Mouse (Mus musculus): ENCODE measurements around the gene Oscp1.
A peak's percentile ranks its signal among the peaks of the same experiment; 100 is the strongest.

Oscp1 gene

DNA sequence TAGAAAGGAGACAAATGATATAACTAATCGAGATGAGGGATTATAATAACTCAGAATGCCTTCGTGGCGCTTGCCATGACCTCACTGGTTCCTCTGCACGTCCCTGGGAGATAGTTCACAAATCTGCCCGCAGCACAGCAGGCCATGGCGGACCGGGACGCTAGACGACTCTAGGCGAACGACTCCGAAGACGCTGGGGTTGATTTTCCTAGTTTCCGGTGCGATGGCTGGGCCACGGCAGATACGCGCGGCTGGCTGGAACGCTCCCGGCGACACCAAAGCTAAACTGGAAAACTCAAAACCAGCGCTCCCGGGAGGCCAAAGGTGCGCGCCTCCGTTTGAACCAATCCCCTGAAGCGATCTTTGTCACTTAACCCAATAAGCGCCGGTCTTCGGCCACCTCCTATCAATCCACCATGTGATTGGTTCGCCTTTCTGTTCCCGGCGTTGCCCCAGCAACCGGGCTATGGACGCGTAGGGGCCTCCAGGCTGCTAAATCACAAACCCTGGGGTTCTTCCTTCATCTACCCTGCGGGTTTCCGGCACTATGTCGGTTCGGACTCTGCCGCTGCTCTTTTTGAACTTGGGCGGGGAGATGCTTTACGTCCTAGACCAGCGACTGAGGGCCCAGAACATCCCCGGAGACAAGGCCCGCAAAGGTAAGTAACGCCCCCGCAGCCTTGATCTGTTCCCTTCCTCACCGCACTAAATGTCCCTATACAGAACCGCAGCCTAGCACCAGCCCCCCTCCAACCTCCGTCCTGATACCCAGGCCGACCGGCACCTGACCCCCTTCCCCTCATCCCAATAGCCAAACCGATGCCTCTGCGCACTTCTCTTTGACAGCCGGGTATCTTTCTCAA, at the start of gene Oscp1:
Gene Oscp1 (plus strand): TSS at position 432 of the 863 bp plus-strand sequence.
- peak; percentile 86 to 87 for DNase-seq (ENCODE audit: low spot score in 2 of 2)

DNA sequence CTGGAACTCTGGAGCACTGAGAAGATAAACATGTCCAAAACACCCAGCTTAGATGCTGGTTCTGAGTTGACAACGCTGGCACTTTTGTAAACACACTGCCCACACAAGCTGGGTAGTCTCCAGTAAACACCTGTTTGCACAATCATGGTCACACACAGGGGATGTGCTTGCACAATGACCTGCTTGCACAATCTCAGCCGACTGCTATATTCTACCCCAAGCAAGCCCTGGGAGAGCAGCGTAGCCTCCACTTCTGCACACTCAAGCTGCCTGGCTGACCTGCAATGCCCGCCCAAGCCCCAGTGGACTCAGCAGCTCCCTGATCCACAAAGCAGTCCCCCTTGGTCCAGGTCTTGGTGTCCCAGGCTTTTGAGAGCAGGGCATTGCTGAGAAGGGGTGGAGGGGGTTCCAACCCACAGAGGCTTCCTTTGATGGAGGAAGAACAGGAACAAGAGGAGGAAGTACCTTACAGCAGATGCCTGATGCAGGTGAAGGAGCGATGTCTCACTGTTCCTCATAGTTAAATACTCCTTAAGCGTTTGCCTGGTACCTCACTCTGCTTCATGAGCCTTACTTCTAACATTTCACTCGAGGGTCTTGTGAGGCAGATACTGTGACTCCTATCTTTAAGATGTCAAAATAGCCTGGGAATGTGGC, 40.6 kb upstream of the Oscp1 start:
- no peak for DNase-seq (ENCODE audit: low spot score in 2 of 2)

DNA sequence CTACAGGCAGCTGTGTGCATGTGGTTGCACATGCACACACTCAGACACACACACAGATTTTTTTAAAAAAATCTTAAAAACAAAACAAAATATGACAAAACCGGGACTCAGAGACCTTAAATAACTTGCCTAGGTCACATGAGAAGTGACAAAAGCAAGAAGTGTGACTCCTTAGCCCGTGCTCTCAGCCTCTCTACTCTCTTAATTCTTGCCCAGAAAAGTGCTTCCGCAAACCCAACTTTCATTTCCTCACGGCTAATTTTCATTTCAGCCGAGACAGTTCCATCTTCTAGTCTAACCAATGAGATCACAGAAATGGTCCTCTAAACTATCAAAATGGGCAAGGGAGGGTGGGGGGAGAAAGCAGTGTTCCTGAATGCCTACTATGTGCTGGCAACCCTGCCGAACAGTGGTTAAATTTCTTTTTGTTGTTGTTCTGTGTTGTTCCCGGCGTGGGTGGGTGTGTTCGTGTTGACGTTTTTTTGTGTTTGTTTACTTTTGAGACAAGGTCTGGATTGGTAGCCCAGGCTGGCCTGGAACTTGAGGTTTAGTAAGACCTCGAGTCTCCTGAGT, 39.3 kb upstream of the Oscp1 start:
- DNase-seq (ENCODE audit: low spot score in 2 of 2), result peak in 1 of 2 experiments; percentile 52

DNA sequence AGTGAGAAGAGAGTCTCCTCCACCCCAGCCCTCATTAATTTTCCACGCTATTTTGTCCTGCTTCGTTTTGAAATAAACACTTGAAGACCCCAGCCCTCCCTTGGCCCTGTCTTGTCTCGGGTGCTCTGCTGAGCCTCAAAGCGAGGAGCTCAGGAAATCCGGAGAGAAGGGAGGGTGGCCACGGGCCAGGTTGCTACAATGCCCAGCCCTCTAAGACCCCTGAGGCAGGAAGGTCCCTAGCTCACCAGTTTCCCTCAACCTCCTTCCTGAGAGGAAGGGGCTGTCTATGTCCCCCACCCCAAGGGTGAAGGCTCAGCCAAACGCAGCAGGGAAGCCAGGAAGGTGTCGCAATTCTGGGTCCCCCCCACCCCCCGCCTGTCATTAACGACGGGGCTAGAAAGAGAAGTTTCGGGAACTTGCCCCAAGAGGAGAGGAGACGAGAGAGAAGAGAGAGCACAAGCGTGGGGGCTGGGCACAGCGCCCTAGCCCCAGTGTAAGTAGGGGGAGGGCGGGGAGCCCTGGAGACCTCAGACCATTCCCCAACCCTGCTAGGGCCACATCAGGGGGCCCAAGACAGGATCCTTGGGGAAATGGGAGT, 34.0 kb upstream of the Oscp1 start, which contains the start of gene Csf3r:
Gene Csf3r (plus strand): TSS at position 248 of the 598 bp plus-strand sequence.
- no peak for DNase-seq (ENCODE audit: low spot score in 2 of 2)

DNA sequence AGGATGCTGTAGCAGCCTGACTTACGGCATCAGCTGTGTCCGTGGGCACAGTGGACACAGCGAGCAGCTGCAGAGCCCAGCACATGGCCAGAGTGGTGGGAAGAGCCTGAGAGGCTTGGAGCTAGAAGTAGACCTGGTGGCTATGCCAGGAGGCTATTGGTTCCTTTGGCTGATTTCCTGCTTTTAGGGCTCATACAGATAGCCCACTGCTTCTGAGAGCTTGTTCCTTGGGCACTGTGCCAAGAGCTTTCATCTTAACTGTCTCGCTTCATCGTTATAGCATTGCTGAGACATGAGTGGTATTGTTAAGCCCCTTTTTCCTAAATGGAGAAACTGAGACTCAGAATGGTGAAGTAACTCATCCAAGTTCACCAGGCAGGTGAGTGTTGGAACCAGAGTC, 32.6 kb upstream of the Oscp1 start:
- DNase-seq (ENCODE audit: low spot score in 2 of 2), result no peak

DNA sequence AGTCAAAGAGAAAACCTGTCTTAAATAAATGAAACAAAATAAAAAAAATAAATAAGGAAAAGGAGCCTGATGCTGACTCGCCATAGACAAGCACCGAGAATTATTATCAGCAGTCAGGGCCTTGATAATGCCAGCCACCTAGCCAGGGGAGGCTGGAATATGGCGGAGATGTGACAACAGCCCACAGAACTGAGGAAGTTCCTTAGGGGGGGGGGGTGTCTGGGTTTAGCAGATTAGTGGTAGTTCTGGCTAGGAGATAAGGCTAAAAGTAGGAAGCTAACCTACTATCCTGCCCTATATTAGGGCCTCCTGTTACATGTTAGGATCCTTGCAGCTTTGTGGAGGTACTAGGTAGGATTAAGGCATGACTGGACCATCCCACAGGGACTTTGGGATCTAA, 30.4 kb upstream of the Oscp1 start:
- no peak for DNase-seq (ENCODE audit: low spot score in 2 of 2)

DNA sequence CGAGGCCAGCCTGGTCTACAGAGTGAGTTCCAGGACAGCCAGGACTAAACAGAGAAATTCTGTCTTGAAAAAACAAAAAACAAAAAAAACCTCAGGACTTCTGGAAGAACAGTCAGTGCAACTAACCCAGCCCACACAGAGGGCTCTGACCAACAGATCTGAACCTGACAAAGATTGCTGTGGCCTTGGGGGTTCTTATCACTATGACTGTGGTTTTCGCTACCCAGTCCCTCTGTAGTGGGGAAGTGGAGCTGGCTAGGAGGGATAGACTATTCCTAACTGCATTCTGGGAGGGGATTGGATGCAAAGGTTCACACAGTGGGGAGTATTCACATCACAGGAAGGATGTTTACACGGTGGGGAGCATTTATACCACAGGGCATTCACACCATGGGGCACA, 29.3 kb upstream of the Oscp1 start:
- DNase-seq (ENCODE audit: low spot score in 2 of 2), result no peak

DNA sequence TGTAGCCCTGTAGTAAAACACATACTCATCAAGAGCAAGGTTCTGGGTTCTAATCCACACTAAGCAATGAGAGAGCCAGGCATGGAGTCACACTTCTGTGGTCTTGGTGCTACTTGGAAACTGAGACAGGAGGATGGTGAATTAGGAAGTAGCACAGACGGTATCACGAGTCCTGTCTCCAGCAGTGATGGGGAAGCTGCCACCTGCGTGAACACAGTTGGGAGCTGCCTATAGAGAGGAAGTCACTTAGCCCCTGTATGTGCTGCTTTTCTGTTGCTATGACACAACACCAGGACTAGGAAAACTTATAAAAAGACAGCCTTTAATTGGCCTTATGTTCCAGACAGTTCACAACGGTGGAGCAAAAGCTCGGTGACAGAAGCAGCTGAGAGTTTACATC, 27.7 kb upstream of the Oscp1 start:
- DNase-seq (ENCODE audit: low spot score in 2 of 2), result no peak

DNA sequence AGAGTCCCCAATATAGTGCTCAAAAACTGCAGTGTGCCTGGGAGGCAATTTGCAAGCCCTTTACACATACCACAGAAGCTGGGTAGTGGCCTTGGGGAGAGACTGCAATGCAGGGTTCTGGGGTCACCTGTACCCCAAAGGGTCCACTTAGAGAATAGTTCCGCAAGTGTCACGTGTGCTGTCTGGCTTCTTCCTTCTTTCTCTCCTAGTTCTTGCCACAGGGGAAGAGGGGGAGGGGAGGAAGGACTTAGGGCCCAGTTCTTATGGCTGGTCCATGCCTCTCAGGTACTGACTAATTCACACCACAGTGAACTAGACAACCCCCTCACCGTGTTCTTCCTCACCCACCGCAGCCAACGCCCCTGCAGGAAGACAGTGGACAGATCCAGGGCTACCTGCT, 23.0 kb upstream of the Oscp1 start:
- DNase-seq (ENCODE audit: low spot score in 2 of 2), result no peak

DNA sequence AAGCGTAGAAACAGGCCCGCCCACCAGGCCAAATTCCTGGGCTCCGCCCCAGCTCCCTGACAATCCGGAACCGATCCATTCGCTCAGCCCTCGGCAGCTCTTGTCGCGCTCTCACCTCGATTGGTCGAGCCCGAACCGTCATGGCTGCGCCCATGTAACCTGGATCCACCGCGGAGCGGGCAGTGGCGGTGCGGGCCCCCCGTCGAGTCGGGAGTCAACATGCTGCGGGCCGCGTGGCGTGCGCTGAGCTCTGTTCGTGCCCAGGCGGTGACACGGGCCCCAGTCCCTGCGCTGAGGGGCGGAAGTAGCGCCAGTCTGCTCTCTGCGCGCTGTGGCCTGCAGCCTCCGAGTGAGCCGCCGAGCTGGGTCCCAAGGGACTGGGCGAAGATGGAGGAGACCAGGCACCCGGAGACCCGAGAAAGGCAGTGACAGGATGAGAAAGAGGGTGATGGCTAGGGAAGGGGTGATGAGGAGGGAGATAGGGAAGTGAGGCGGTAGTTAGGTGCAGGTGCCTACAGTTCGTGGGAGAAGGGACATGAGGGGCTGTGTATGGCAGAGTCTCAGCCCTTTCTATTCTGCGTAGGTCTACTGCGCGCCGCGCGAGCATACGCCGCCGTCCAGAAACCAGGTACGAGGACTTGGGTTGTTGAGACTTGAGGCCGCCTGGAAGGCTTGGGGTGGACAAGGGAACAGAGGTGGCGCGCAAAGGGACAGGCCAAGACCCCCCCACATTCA, 11.3 kb upstream of the Oscp1 start, which contains the start of gene Mrps15:
Gene Mrps15 (plus strand): TSS at position 75 of the 735 bp plus-strand sequence.
- peak; percentile 61 to 76 for DNase-seq (ENCODE audit: low spot score in 2 of 2)

DNA sequence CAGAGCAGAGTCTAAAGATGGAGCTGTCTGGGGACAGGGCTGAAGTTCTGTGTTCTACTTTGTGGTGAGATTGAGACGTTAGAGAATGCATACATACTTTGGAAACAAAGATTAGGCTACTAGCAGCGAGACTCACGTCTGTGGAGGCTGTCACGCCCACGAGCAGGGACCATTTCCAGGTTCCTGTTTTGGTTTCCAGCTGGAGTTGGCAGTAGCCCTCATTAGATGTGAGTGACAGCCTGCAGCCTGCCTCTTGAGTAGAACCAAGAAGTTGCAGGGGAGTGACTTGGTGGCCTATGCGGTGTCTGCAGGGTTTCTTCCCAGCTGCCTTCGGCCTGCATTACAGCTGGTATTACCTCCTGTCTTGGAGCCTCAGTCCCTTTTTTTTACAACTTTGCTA, 6.7 kb upstream of the Oscp1 start:
- no peak for DNase-seq (ENCODE audit: low spot score in 2 of 2)

DNA sequence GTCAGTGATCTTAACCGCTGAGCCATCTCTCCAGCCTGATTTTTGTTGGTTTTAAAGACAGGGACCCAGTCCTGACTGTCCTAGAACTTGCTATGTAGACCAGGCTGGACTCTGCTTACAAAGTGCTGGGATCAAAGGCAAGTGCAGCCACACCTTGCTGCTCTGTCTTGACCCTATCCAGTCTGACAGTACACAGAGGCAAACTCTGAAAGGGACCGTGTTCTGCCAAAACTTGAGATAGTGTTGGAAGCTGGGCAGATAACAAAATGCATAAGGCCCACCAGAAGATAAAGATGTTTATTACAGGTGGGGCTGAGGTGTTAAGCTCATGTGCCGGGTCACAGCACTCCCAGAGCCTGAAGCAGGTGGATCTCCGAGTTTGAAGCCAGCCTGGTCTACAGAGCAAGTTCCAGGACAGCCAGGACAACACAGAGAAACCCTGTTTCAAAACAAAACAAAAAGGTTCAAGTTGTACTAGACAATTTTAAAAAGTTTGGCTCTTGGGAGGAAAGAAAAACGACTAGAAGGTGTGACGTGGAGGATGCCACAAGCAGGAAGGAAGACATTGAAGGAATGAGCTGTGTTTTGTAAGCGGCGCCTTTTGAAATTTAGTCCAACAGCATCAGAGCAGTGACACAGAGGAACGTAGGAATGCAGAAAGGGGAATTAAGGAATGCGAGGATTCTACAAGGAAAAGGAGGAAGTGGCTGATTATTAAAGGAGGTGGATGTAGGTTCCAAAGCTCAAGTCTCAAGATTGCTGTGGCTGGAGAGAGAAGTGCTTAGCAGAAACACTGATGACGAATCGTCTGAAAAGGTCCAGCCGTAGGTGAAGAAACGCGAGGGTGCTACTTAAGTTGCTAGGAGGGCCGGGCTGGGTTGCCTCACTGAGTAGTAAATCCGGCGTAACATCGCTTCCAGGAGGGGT, 895 bp upstream of the Oscp1 start:
- no peak for DNase-seq (ENCODE audit: low spot score in 2 of 2)

DNA sequence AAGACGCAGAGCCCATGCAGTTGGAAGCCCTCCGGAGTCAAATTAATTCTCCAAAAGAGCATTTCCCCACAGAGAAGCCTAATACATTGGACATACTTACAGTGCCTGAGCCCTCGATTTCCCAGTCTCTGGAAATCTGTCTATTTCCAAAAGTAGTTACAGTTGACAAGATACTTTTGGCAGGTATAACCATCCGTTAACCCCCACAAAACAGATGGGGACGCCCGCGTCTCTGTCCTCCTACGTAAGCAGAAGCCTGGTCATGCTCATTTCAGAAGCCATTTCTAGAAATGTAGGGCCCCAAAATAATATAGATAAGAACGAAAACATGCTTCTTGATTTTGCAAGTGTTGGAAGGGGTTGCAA, 615 bp downstream of the Oscp1 start:
- DNase-seq (ENCODE audit: low spot score in 2 of 2), result no peak

DNA sequence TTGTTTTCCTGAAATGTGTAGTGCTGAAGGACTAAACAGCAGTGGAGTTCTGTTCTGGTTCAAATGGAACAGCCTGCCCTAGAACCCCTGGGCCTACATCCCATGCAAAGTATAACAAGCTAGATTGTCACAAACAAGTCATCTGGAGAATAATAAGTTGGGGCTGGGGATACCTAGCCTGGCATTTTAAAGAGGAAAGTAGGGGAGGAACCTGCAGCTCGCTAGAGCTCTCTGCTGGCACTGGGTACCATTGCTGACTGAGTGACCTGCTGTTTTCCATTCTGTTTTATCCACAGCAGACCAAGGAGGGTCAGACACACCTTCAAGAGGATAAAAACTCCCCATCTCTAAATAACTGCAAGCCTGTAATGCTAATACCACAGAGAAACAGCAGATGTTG, 4.5 kb downstream of the Oscp1 start:
- no peak for DNase-seq (ENCODE audit: low spot score in 2 of 2)

DNA sequence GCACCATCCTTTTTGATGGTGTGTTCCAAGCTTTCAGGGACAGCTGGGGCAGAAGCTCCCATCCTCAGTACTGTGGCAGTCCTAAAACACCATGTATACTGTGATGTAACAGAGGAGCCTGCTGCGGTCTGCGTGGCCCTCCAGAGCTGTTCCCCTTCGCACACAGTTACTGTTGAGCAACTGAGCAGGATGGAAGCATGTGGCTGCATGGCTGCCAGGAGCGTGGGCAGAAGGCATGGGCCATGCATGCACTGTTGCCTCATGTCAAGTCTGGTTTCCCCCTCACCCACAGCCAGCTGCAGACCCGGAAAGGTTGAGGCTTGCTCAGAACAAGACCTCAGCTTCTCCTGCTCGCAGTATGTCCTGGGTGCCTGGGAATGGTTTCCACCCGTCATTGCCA, 6.9 kb downstream of the Oscp1 start:
- no peak for DNase-seq (ENCODE audit: low spot score in 2 of 2)

DNA sequence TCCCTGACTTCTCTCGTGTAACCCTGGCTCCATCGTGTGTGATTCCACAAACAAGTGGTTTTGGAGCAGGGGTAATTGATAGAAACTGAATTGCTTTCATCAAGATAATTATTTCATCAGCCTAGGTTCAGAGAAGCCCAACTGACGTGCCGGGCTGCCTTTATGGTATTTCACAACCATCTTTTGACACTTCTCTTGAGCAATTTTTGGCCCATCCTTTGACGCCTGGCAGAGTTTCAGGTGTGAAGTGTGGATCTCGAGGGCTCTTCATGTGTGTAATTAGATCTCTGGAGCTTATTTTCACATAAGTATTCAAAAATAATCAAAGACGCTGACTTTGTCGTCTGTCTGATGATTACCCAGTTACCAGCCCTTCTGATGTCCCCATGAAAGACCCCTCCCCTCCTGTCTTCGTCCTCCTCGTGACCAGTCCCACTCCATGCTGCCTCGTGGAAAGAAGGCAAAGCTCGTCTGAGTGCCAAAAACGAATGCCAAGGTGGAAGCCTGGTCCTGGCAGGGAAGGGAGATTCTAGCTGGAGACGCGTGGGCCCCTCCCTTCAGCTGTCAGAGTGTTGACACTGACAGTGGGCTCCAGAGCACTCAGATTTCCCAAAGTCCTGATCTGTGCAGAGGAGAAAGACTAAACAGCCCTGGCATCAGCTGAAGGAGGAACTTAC, 9.2 kb downstream of the Oscp1 start:
- DNase-seq (ENCODE audit: low spot score in 2 of 2), result no peak

DNA sequence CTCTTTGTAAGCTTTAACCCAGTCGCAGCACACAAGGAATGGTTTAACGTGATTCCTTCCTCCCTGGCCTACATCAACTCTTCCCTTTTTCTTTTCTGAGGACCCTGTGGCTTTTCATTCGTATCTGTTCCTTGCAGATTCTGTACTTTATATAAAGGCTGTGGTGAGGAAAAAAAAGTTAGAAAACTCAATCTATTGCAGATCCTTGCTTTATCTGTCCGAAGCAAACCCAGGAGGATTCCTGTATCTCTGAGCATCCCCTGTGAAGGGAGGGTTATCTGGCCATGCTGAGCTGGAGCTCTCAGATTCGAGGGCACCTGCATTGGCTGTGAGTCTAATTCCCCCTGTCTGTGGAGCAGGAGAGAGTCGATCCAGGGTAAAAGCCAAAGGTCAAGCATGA, 10.5 kb downstream of the Oscp1 start:
- no peak for DNase-seq (ENCODE audit: low spot score in 2 of 2)

DNA sequence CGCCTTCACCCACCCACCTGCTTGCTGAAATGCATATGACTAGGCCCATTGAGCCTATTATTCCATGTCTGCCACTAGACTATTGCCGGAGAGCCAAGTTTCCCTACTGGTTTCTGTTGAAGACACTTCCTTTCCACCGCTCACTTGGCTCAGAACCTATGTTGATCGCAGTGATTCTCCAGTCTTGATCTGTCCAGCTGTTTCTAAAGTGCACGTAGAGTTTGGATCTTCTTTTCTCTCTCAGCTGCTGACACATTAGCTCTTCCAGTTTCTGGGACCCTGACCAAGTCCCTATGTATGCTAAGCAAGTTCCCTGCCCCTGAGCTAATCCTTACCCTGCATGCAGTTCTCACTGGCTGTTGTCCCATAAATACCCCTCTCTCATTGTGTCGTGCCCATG, 19.5 kb downstream of the Oscp1 start:
- no peak for DNase-seq (ENCODE audit: low spot score in 2 of 2)

DNA sequence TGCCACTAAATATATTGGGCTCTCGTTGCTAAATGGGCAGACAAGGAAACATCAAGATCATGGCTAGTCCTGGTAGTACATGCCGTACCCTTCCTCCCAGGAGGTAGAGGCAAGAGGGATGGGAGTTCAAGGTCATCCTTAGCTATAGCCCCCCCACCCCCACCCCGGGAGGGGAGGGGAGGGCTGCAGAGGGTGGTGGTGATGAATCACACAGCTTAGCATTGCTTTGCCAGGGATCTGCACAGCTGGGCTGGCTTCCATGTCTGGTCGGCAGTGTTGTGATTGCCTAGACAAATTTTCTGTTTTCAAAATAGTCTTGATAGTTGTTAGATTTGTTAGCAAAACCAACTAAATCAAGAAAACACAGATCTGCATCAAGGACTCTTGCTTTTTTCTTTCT, 20.9 kb downstream of the Oscp1 start:
- DNase-seq (ENCODE audit: low spot score in 2 of 2), result no peak

DNA sequence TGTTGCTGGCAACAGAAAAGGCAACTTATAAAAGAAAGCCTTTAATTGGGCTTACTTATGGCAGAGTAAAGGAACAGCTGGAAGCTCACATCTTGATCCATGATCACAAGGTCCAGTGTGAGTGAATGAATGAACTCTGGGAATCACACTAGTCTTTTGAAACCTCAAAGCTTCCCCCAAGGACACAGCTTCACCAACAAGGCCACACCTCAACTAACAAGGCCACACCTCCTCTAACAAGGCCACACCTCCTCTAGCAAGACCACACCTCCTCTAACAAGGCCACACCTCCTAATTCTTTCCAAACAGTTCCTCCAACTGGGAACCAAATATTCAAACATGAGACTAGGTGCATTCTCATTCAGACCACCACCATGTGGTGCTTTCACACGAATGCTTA, 23.2 kb downstream of the Oscp1 start:
- no peak for DNase-seq (ENCODE audit: low spot score in 2 of 2)
